Mouse (Mus musculus) stomach, adult 2 months (tissue): Measurements from ENCODE around the gene Srp54a. TPM values are rescaled to one million over a fixed set of nuclear protein-coding genes. Genes with fewer than 3 reads are reported as not detected.

Source experiments
- polyA plus RNA-seq: library from polyadenylated mRNA; depleted of rRNA; stranded (reverse); fragments of >200 nt; gene quantifications from 2 replicates; pipeline ENCODE4 v1.2.3, GENCODE M21; 2012; rRNA removed

Srp54a gene
- 5.9 and 6.8 TPM in 2 replicates for polyA plus RNA-seq

DNA sequence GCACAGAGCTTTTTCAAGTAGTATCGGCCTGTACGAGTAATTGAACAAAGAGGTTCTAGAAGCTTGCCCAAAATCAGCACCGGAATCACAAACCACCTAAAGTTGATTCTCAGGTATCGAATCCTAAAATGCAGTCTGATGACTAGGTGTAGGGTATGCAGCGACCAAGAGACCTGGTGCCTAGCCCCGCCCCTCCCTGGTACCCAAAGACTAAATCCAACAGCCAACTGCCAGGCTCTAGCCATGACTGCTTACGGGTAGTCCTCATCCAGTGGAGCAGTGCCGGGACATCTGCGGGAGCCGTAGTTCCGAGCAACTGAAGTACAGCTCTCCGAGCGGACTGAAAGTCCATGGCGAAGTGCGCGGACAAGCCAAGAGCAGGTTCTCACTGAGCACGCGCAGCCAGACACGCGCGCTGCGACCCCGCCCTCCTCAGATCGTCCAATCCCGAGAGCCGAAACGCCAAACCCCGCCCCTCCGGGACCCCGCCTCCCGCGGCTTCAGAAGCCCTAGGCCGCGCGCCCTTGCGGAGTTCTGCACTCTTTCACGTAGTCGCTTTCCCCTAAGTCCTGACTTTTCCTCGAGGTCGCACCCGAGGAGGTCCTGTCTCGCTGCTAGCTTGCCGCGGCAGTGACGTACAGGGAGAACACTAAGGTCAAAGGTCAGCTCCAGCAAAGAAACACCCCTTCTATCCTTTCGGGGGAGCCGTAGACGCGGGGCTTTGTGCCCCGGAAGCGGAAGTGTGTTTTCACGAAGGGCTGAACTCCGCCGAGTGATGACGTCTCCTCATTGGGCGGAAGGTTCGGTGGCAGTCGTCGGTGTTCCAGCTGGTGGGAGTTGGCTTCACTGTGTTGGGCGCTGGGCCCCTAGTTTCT is at the start of gene Srp54a, which contains the start of gene 2700097O09Rik:
Gene Srp54a, plus strand, starts transcription at position 537 of the 875 bp plus-strand sequence.
Gene 2700097O09Rik, minus strand, starts transcription at position 385 of the 875 bp plus-strand sequence.

DNA sequence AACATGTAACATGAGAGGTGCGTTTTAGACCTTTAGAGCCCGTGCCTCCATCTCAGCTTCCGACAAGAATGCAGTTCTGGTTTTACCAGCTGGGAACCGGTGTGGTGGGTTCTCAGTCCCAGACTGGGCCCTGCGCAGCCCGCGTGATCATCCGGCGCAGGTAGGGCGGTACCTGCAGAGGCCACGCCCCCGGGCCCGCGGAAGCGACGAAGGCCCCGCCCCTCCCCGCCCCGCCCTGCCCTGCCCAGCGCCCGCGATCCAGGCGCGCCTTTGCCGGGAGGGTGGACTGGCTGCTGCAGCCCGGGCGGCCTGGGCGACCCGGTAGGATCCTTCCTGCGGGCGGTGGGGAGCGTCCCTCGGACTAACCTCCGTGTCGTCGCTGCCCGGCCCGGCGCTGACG is 44.2 kb downstream of the Srp54a start, which contains the start of gene Fam177a:
Gene Fam177a, plus strand, starts transcription at position 228 of the 400 bp plus-strand sequence.

DNA sequence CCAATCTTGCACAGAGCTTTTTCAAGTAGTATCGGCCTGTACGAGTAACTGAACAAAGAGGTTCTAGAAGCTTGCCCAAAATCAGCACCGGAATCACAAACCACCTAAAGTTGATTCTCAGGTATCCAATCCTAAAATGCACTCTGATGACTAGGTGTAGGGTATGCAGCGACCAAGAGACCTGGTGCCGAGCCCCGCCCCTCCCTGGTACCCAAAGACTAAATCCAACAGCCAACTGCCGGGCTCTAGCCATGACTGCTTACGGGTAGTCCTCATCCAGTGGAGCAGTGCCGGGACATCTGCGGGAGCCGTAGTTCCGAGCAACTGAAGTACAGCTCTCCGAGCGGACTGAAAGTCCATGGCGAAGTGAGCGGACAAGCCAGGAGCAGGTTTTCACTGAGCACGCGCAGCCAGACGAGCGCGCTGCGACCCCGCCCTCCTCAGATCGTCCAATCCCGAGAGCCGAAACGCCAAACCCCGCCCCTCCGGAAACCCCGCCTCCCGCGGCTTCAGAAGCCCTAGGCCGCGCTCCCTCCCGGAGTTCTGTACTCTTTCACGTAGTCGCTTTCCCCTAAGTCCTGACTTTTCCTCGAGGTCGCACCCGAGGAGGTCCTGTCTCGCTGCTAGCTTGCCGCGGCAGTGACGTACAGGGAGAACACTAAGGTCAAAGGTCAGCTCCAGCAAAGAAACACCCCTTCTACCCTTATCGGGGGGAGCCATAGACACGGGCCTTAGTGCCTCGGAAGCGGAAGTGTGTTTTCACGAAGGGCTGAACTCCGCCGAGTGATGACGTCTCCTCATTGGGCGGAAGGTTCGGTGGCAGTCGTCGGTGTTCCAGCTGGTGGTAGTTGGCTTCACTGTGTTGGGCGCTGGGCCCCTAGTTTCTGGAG is 74.7 kb downstream of the Srp54a start, which contains the start of gene Srp54b:
Gene Srp54b, plus strand, starts transcription at position 546 of the 890 bp plus-strand sequence.

Other genes starting within 250 kb of the Srp54a start
- gene Cfl2, start 217.4 kb upstream of the Srp54a start, polyA plus RNA-seq = 0.95 and 1.2 TPM in 2 replicates
- not detected in 2 replicates for gene Gm20403, start 93.7 kb upstream of the Srp54a start, polyA plus RNA-seq
- 0.34 and 0.67 TPM in 2 replicates for gene Baz1a, start 65.9 kb upstream of the Srp54a start, polyA plus RNA-seq
- 0.98 and 1.4 TPM in 2 replicates for gene 2700097O09Rik, start 152 bp upstream of the Srp54a start, polyA plus RNA-seq
- gene Fam177a, start 44.2 kb downstream of the Srp54a start, polyA plus RNA-seq = 1.7 and 3.0 TPM in 2 replicates
- gene Srp54b, start 74.8 kb downstream of the Srp54a start, polyA plus RNA-seq = 11.4 and 15.0 TPM in 2 replicates
- gene 1700047I17Rik2, start 119.3 kb downstream of the Srp54a start, polyA plus RNA-seq = not detected in 2 replicates
- gene Srp54c, start 149.9 kb downstream of the Srp54a start, polyA plus RNA-seq = 1.1 and 1.7 TPM in 2 replicates
- 9.2 and 10.9 TPM in 2 replicates for gene 1110008L16Rik, start 219.3 kb downstream of the Srp54a start, polyA plus RNA-seq
- 0.15 and 0.23 TPM in 2 replicates for gene Ppp2r3c, start 222.7 kb downstream of the Srp54a start, polyA plus RNA-seq